11 mouse cellular contexts compared by ENCODE assay signal in genomic region chr19:4990256-4990625, GRCm38 (mm10). TPM values are rescaled to one million over a fixed set of nuclear protein-coding genes. Genes with fewer than 3 reads are reported as not detected.
DNase-seq lines count a peak whose midpoint lies in the region; ATAC-seq and TF ChIP-seq lines count a peak whose summit lies in the region.
"Had no signal": no experiment of that assay in that cellular context is flagged by ENCODE, and none has a peak within 500 bp of the region (broad histone marks: within the 10 kb centered on the region; RNA-seq: fewer than 3 reads in every experiment).

Gene Npas4 (minus strand): TSS chr19:4990316.

- H3K4me3 ChIP-seq in heart, embryonic 16.5 days (ENCODE audit: low read length), result peak within 1 kb of the TSS; percentile 16; the same call in 1 of the 2 replicates
- no peak within 1 kb of the TSS for H3K4me3 ChIP-seq in embryonic facial prominence, embryonic 14.5 days (ENCODE audit: low read depth, low read length)
- H3K4me3 ChIP-seq in hindbrain, embryonic 16.5 days (ENCODE audit: low read length), result peak within 1 kb of the TSS; percentile 56
- H3K4me3 ChIP-seq in neural tube, embryonic 12.5 days, result peak within 1 kb of the TSS; percentile 38
- no peak within 1 kb of the TSS for H3K4me3 ChIP-seq in lung, adult 2 months (replicated peaks; ENCODE audit: extremely low read depth, low read depth, low read length)

- H3K9me3 ChIP-seq in heart, embryonic 16.5 days (replicated peaks; ENCODE audit: control insufficient read depth, low read length), result no peaks in the 10 kb centered on the region
- no peaks in the 10 kb centered on the region for H3K9me3 ChIP-seq in embryonic facial prominence, embryonic 14.5 days (ENCODE audit: control insufficient read depth, low read length)
- H3K9me3 ChIP-seq in hindbrain, embryonic 16.5 days (ENCODE audit: control insufficient read depth, low read length), result no peaks in the 10 kb centered on the region
- H3K9me3 ChIP-seq in neural tube, embryonic 12.5 days, result no peaks in the 10 kb centered on the region

- H3K9ac ChIP-seq in heart, embryonic 16.5 days (ENCODE audit: low read length), result no peak within 1 kb of the TSS
- H3K9ac ChIP-seq in embryonic facial prominence, embryonic 14.5 days (ENCODE audit: low read depth, low read length), result no peak within 1 kb of the TSS
- H3K9ac ChIP-seq in hindbrain, embryonic 16.5 days (ENCODE audit: low read depth, low read length), result peak within 1 kb of the TSS; percentile 70
- H3K9ac ChIP-seq in neural tube, embryonic 12.5 days, result peak within 1 kb of the TSS; percentile 48
- H3K9ac ChIP-seq: lung, embryonic 14.5 days had no signal

- peaks cover 23% of the 10 kb centered on the region for H3K27me3 ChIP-seq in heart, embryonic 16.5 days (ENCODE audit: control insufficient read depth, insufficient read depth, low read length)
- H3K27me3 ChIP-seq in embryonic facial prominence, embryonic 14.5 days (replicated peaks; ENCODE audit: control insufficient read depth, insufficient read depth, low read length), result peaks cover 45% of the 10 kb centered on the region
- peaks cover 18% of the 10 kb centered on the region for H3K27me3 ChIP-seq in hindbrain, embryonic 16.5 days (replicated peaks; ENCODE audit: control insufficient read depth, insufficient read depth, low read length)
- H3K27me3 ChIP-seq in neural tube, embryonic 12.5 days (replicated peaks), result peaks cover 80% of the 10 kb centered on the region

- ATAC-seq in heart, embryonic 16.5 days (replicated peaks; ENCODE audit: extremely low read depth, insufficient read depth, low FRiP score), result no peak
- no peak for ATAC-seq in embryonic facial prominence, embryonic 14.5 days (ENCODE audit: low read depth)
- ATAC-seq in hindbrain, embryonic 16.5 days, result no peak
- no peak for ATAC-seq in neural tube, embryonic 12.5 days (ENCODE audit: low FRiP score, low read depth)

- no peak for TF ChIP-seq POLR2A in lung, adult 2 months (IDR thresholded peaks at IDR 0.05; ENCODE audit: borderline replicate concordance, extremely low read depth, low read depth, low read length)

- H3K27ac ChIP-seq in heart, embryonic 16.5 days (ENCODE audit: low read length), result no peak within 1 kb of the TSS
- H3K27ac ChIP-seq in embryonic facial prominence, embryonic 14.5 days (replicated peaks; ENCODE audit: low read depth, low read length), result no peak within 1 kb of the TSS
- H3K27ac ChIP-seq in hindbrain, embryonic 16.5 days (ENCODE audit: low read depth, low read length), result peak within 1 kb of the TSS; percentile 78
- H3K27ac ChIP-seq in neural tube, embryonic 12.5 days, result no peak within 1 kb of the TSS

- peaks cover 23% of the 10 kb centered on the region for H3K4me1 ChIP-seq in heart, embryonic 16.5 days (ENCODE audit: control insufficient read depth, insufficient read depth, low read length)
- 0 out of 2 replicates have a peak, but pooled peaks cover 3% of the 10 kb centered on the region for H3K4me1 ChIP-seq in embryonic facial prominence, embryonic 14.5 days (ENCODE audit: control insufficient read depth, insufficient read depth, low read length)
- H3K4me1 ChIP-seq in hindbrain, embryonic 16.5 days (ENCODE audit: control insufficient read depth, insufficient read depth, low read depth, low read length), result peaks cover 40% of the 10 kb centered on the region
- peaks cover 8% of the 10 kb centered on the region for H3K4me1 ChIP-seq in neural tube, embryonic 12.5 days
- no peaks in the 10 kb centered on the region for H3K4me1 ChIP-seq in lung, adult 2 months (ENCODE audit: control insufficient read depth, insufficient read depth, low read length)

- no peak for TF ChIP-seq CTCF in lung, adult 2 months (IDR thresholded peaks at IDR 0.05; ENCODE audit: insufficient read depth, low read length)

- no peak for DNase-seq in heart, adult 18-20 months
- DNase-seq in embryonic facial prominence, embryonic 14.5 days (ENCODE audit: low spot score), result no peak
- DNase-seq in spleen, postnatal 36 days (ENCODE audit: low spot score in 2 of 2), result no peak
- no peak for DNase-seq in lung, adult 2 months
- DNase-seq in adrenal gland, postnatal 10 days, result no peak

- WGBS in heart, embryonic 16.5 days, result 11% methylated on average over 4 of the region's 4 CpGs
- 25% methylated on average over 4 of the region's 4 CpGs for WGBS in embryonic facial prominence, embryonic 14.5 days
- WGBS in hindbrain, embryonic 16.5 days, result 19% methylated on average over 4 of the region's 4 CpGs
- 16% methylated on average over 4 of the region's 4 CpGs for WGBS in neural tube, embryonic 12.5 days
- WGBS in lung, adult 2 months, result 16% methylated on average over 4 of the region's 4 CpGs

- H3K4me2 ChIP-seq in heart, embryonic 16.5 days (ENCODE audit: low read depth, low read length), result peak within 1 kb of the TSS; percentile 54
- 0 out of 2 replicates have a peak within 1 kb of the TSS, but pooled peaks have one; percentile 2 for H3K4me2 ChIP-seq in embryonic facial prominence, embryonic 14.5 days (ENCODE audit: low read depth, low read length)
- H3K4me2 ChIP-seq in hindbrain, embryonic 16.5 days (ENCODE audit: low read length), result peak within 1 kb of the TSS; percentile 81
- H3K4me2 ChIP-seq in neural tube, embryonic 12.5 days (replicated peaks), result peak within 1 kb of the TSS; percentile 60
- H3K4me2 ChIP-seq: lung, embryonic 14.5 days had no signal

- no peaks in the 10 kb centered on the region for H3K36me3 ChIP-seq in heart, embryonic 16.5 days (ENCODE audit: control insufficient read depth, insufficient read depth)
- H3K36me3 ChIP-seq in embryonic facial prominence, embryonic 14.5 days (ENCODE audit: control insufficient read depth, insufficient read depth, low read length), result no peaks in the 10 kb centered on the region
- no peaks in the 10 kb centered on the region for H3K36me3 ChIP-seq in hindbrain, embryonic 16.5 days (ENCODE audit: control insufficient read depth, insufficient read depth, low read length)
- H3K36me3 ChIP-seq in neural tube, embryonic 12.5 days, result no peaks in the 10 kb centered on the region

RNA-seq across cellular contexts. Expression of gene Npas4, which starts in this region (rescaled TPM):
- polyA plus RNA-seq in heart, embryonic 16.5 days (2015; fragmentation: Nextera tagmentation; extraction: Ambion mirVana), result 0.09 and 0.10 TPM in 2 replicates
- total RNA-seq in heart, adult 18-20 months (2021), result under 1 TPM in 1 of 2 experiments, not detected in 1; 0.10 TPM
- 0.07 TPM in 1 of 2 replicates, not detected in the other for polyA plus RNA-seq in embryonic facial prominence, embryonic 14.5 days (2014; fragmentation: Nextera tagmentation; extraction: Ambion mirVana)
- 0.41 and 0.47 TPM in 2 replicates for polyA plus RNA-seq in hindbrain, embryonic 16.5 days (2015; fragmentation: Nextera tagmentation; extraction: Ambion mirVana)
- polyA plus RNA-seq in neural tube, embryonic 12.5 days (2016; fragmentation: Nextera tagmentation; extraction: Ambion mirVana), result 0.06 and 0.08 TPM in 2 replicates
- polyA plus RNA-seq in lung, adult 2 months (2012; rRNA removed), result 0.54 and 0.93 TPM in 2 replicates
- under 1 TPM; 0.15 to 0.24 TPM for total RNA-seq in adrenal gland, postnatal 10 days (2021)
- total RNA-seq: CH12.LX; granulocyte monocyte progenitor cell, adult 5-6 weeks had no signal
- polyA plus RNA-seq: lung, embryonic 14.5 days had no signal

Comparison
In these comparisons a context has a peak if more than half of its experiments do, and no peak if none do; other contexts are left out.
1. H3K4me2 ChIP-seq: peak in every context shown above with its lines; median percentile 81 in hindbrain, embryonic 16.5 days; 60 in neural tube, embryonic 12.5 days; 54 in heart, embryonic 16.5 days; 2 in embryonic facial prominence, embryonic 14.5 days.
2. H3K4me3 ChIP-seq: peak in heart, embryonic 16.5 days (single experiment), hindbrain, embryonic 16.5 days (single experiment) and neural tube, embryonic 12.5 days (single experiment); none in embryonic facial prominence, embryonic 14.5 days (single experiment) and lung, adult 2 months (single experiment).
3. H3K9ac ChIP-seq: peak in hindbrain, embryonic 16.5 days (single experiment) and neural tube, embryonic 12.5 days (single experiment); none in heart, embryonic 16.5 days (single experiment) and embryonic facial prominence, embryonic 14.5 days (single experiment).